Mouse (Mus musculus) G1E (cell line): ENCODE measurements around the gene Natd1.

Experiments
- CTCF ChIP-seq: IDR thresholded peaks from 2 replicates; pipeline ENCODE4 v1.5.1; 2012; ENCODE audit warnings: low read depth, low read length, inconsistent platforms, mixed read lengths
- GATA1 ChIP-seq: IDR thresholded peaks from 2 replicates; pipeline ENCODE4 v1.6.1; 2012; ENCODE audit warnings: borderline replicate concordance, low read length, inconsistent platforms, mixed read lengths
- GATA2 ChIP-seq: IDR thresholded peaks from 2 replicates; pipeline ENCODE4 v1.6.1; 2012; ENCODE audit warnings: low read depth, low read length, inconsistent platforms, borderline replicate concordance
- POLR2AphosphoS5 ChIP-seq: IDR thresholded peaks from 2 replicates; pipeline ENCODE4 v1.6.1; 2012; ENCODE audit warnings: low read depth, low read length, inconsistent platforms; ENCODE audit not compliant: insufficient replicate concordance
- TAL1 ChIP-seq: conservative IDR thresholded peaks from 2 replicates; pipeline ENCODE4 v1.6.1; 2012; ENCODE audit warnings: low read depth, low read length, inconsistent platforms, mixed read lengths

DNA sequence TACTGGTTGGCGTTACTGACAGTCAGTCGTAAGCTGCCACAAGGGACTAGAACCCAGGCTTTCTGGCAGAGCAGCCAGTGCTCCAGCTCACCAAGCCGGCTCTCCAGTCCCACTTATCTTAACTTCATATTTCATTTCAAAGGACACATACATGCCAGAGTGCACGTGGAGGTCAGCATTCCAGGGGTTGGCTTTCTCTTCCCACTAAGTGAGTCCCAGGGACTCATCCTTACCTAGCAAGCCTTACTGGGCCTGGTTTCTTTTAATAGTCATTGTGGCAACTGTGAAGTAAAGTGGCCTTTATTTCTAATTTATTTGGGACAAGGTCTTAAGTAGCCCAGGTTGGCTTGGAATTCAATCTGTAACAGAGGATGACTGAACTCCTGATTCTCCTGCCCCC lies 43.1 kb downstream of the Natd1 start:
- no peak for TF ChIP-seq CTCF
- TF ChIP-seq GATA1 = no peak
- TF ChIP-seq POLR2AphosphoS5 = no peak
- no peak for TF ChIP-seq TAL1
- TF ChIP-seq GATA2 = no peak
